Mouse (Mus musculus) thymus, postnatal 10 days (tissue): ENCODE data around the gene Smarcd3.
A peak's percentile ranks its signal among the peaks of the same experiment; 100 is the strongest.

Source experiments
- DNase-seq, 2 experiments: peaks; one replicate each; pipeline ENCODE4 v3.0.0; 2021; ENCODE audit warnings: low spot score in 2 of 2

Gene Smarcd3

GRCm38 (mm10) chr5:24620626-24621025 lies 3.6 kb downstream of the Smarcd3 start:
- DNase-seq: no peak

GRCm38 (mm10) chr5:24620116-24620515 lies 4.1 kb downstream of the Smarcd3 start:
- no peak for DNase-seq

GRCm38 (mm10) chr5:24618921-24619320 lies 5.3 kb downstream of the Smarcd3 start:
- DNase-seq: no peak

GRCm38 (mm10) chr5:24615097-24615496 lies 9.1 kb downstream of the Smarcd3 start:
- no peak for DNase-seq

GRCm38 (mm10) chr5:24612302-24612649 lies 11.9 kb downstream of the Smarcd3 start:
- DNase-seq: no peak

- DNase-seq: no peak
Measured at GRCm38 (mm10) chr5:24611366-24612301, 12.6 kb downstream of the Smarcd3 start.

- no peak for DNase-seq
Measured at GRCm38 (mm10) chr5:24609388-24609787, 14.8 kb downstream of the Smarcd3 start.

GRCm38 (mm10) chr5:24605980-24606665 lies 18.1 kb downstream of the Smarcd3 start:
- no peak for DNase-seq

- no peak for DNase-seq
Measured at GRCm38 (mm10) chr5:24605321-24605979, 18.8 kb downstream of the Smarcd3 start.

- no peak for DNase-seq
Measured at GRCm38 (mm10) chr5:24604656-24605100, 19.5 kb downstream of the Smarcd3 start.

GRCm38 (mm10) chr5:24604080-24604655 lies 20.0 kb downstream of the Smarcd3 start:
- no peak for DNase-seq

- DNase-seq: no peak
Measured at GRCm38 (mm10) chr5:24603431-24604010, 20.7 kb downstream of the Smarcd3 start.

- no peak for DNase-seq
Measured at GRCm38 (mm10) chr5:24602751-24603343, 21.4 kb downstream of the Smarcd3 start.

GRCm38 (mm10) chr5:24601911-24602750 lies 22.1 kb downstream of the Smarcd3 start:
- no peak for DNase-seq

- no peak for DNase-seq
Measured at GRCm38 (mm10) chr5:24601071-24601835, 23.0 kb downstream of the Smarcd3 start.

GRCm38 (mm10) chr5:24600236-24600635 lies 24.0 kb downstream of the Smarcd3 start:
- no peak for DNase-seq

GRCm38 (mm10) chr5:24599137-24599536 lies 25.1 kb downstream of the Smarcd3 start:
- no peak for DNase-seq

GRCm38 (mm10) chr5:24598570-24599006 lies 25.6 kb downstream of the Smarcd3 start:
- DNase-seq: peak; percentile 51 to 80

GRCm38 (mm10) chr5:24597901-24598569 lies 26.2 kb downstream of the Smarcd3 start:
- no peak for DNase-seq
